Mouse (Mus musculus): ENCODE measurements around the gene Gp5. TPM values are rescaled to one million over a fixed set of nuclear protein-coding genes. Genes with fewer than 3 reads are reported as not detected.

Gene Gp5
- polyA plus RNA-seq, 1 experiment from 2014 or later: 5.4 TPM

DNA sequence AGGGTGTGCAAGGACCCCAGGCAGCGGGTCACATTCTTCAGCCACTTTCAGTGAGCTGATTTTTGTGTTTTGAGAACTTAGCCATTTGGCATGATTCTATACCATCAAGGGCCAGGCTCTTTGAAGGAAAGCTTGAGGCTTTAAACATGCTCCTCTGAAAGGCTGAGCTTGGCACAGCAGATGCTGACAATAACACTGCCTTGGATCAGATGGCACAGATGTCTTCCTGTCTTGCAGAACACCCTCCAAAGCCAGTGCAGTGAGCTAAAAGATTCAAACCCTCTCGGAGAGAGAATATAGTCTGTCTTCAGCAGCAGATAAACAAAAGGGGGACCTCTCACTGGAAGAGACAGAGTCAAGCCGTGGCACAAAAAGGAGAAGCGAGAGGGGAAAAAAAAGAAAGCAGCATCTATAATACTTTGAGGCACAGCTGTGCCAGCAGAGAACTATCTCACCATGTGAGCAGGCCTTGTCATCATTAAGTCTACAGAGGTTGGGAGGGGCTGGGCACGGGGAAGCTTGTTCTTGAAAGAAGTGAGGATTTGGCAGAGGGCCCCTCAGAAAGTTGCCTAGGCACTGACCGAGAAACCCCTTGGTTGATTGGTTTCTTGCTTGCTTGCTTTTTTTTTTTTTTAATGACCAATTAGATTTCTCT, 38.5 kb downstream of the Gp5 start:
- DNase-seq (ENCODE audit: low spot score): no peak
- Histone ChIP-seq H3K9me3 (no peaks in the 10 kb centered on the region), H3K4me3 (no peak overlapping the region), H3K27me3 (ENCODE audit: insufficient read depth, poor library complexity, severe bottlenecking) (peaks cover 8% of the 10 kb centered on the region; the same call in 1 of the 2 replicates), H3K4me1 (peaks cover 11% of the 10 kb centered on the region; the same call in 1 of the 2 replicates), H3K36me3 (no peaks in the 10 kb centered on the region), H3K27ac (no peak overlapping the region)
- WGBS: 74% methylated on average over 6 of the region's 6 CpGs

GRCm38 (mm10) chr16:30271223-30271761, 39.3 kb downstream of the Gp5 start:
- Histone ChIP-seq H3K9me3 (no peaks in the 10 kb centered on the region), H3K27ac (no peak overlapping the region), H3K27me3 (ENCODE audit: insufficient read depth, poor library complexity, severe bottlenecking) (peaks cover 8% of the 10 kb centered on the region; the same call in 1 of the 2 replicates), H3K36me3 (no peaks in the 10 kb centered on the region), H3K4me3 (no peak overlapping the region), H3K4me1 (peaks cover 11% of the 10 kb centered on the region; the same call in 1 of the 2 replicates)
- no peak for DNase-seq (ENCODE audit: low spot score)
- WGBS: 49% methylated on average over 8 of the region's 8 CpGs

DNA sequence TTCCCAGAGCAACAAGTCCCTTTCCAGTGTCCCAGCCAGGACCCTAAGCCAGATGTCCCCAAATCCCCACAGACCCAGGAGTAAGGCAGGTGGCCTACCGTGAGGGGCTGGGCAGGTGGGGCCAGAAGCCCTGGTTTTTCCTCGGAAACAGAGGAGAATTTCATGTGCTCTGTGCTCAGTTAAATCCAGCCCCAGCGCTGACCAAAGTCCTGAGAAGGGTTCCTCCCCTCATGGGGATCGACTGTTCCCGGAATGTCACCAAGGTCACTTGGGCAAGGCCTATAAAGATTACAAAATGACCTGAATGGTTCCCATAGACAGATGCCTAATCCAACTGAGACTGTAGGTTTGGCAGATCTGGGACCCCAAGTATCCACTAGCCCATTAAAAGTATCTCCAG, 43.2 kb downstream of the Gp5 start, which contains the start of gene Cpn2:
TSS of gene Cpn2 (minus strand) at position 141 of the 400 bp plus-strand sequence.
- H3K36me3 ChIP-seq: no peaks in the 10 kb centered on the region
- H3K27ac ChIP-seq: no peak within 1 kb of the TSS
- peaks cover 4% of the 10 kb centered on the region for H3K27me3 ChIP-seq (ENCODE audit: insufficient read depth, poor library complexity, severe bottlenecking)
- peaks cover 26% of the 10 kb centered on the region for H3K4me1 ChIP-seq
- H3K4me3 ChIP-seq: no peak within 1 kb of the TSS
- no peaks in the 10 kb centered on the region for H3K9me3 ChIP-seq
- WGBS: 66% methylated on average over 5 of the region's 5 CpGs
- no peak for DNase-seq (ENCODE audit: low spot score)

- H3K36me3 ChIP-seq: no peaks in the 10 kb centered on the region
- H3K4me3 ChIP-seq: no peak overlapping the region
- H3K27ac ChIP-seq: no peak overlapping the region
- DNase-seq (ENCODE audit: low spot score): no peak
- WGBS: 82% methylated on average over 5 of the region's 5 CpGs
- H3K9me3 ChIP-seq: no peaks in the 10 kb centered on the region
- peaks cover 4% of the 10 kb centered on the region for H3K27me3 ChIP-seq (ENCODE audit: insufficient read depth, poor library complexity, severe bottlenecking)
- H3K4me1 ChIP-seq: peaks cover 25% of the 10 kb centered on the region
Measured at GRCm38 (mm10) chr16:30266561-30266960, 44.0 kb downstream of the Gp5 start.

- DNase-seq (ENCODE audit: low spot score): no peak
- H3K9me3 ChIP-seq: no peaks in the 10 kb centered on the region
- WGBS: 64% methylated on average over 4 of the region's 4 CpGs
- H3K4me1 ChIP-seq: peaks cover 18% of the 10 kb centered on the region
- H3K36me3 ChIP-seq: no peaks in the 10 kb centered on the region
- H3K27me3 ChIP-seq (ENCODE audit: insufficient read depth, poor library complexity, severe bottlenecking): peaks cover 5% of the 10 kb centered on the region
- H3K27ac ChIP-seq: peak overlapping the region; percentile 6; the same call in 1 of the 2 replicates
- no peak overlapping the region for H3K4me3 ChIP-seq
Measured at GRCm38 (mm10) chr16:30265611-30266010, 45.0 kb downstream of the Gp5 start.

DNA sequence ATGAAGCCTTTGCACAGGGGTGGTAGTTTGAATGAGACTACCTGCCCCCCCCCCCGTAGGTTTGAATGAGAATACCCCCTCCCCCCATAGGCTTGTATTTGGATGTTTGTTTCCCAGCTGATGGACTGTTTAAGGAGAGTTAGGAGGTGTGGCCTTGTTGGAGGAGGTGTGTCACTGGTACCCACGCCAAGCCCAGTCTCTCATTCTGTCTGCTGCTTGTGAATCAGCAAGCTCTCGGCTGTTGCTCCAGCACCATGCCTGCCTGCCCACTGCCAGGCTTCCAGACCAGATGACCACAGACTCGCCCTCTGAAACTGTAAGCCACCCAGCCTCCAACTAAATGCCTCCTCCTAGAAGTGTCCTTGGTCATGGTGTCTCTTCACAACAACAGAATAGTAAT, 47.4 kb downstream of the Gp5 start:
- 73% methylated on average over 4 of the region's 4 CpGs for WGBS

DNA sequence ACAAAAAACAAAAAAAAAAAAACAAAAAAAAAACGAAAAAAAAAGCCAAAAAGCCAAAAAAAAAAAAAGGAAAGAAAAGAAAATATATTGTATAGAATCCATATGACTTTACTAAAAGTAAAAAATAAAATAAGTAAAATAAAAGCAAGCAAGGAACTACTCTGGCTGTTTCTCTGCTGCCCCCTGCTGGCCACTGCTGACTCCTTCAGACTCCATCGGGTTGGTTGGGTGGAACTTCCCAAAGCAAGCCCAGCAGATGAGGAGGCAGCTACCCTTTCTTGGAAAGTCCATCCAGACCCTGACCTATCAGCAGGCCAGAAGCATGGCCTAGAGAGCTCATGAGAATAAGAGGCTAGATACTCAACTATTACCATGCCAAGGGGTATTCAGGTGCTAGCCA, 47.9 kb downstream of the Gp5 start:
- H3K27me3 ChIP-seq (ENCODE audit: insufficient read depth, poor library complexity, severe bottlenecking): peaks cover 27% of the 10 kb centered on the region; the same call in 1 of the 2 replicates
- H3K27ac ChIP-seq: no peak overlapping the region
- no peak overlapping the region for H3K4me3 ChIP-seq
- 1% methylated on average over 2 of the region's 2 CpGs for WGBS
- no peaks in the 10 kb centered on the region for H3K9me3 ChIP-seq
- no peaks in the 10 kb centered on the region for H3K36me3 ChIP-seq
- peak; percentile 86 for DNase-seq (ENCODE audit: low spot score)
- H3K4me1 ChIP-seq: peaks cover 39% of the 10 kb centered on the region

More for the DNA sequence above, 47.4 kb downstream of the Gp5 start:
- no peak overlapping the region for H3K27ac ChIP-seq
- H3K36me3 ChIP-seq: no peaks in the 10 kb centered on the region
- H3K4me1 ChIP-seq: peaks cover 34% of the 10 kb centered on the region
- H3K27me3 ChIP-seq (ENCODE audit: insufficient read depth, poor library complexity, severe bottlenecking): peaks cover 24% of the 10 kb centered on the region; the same call in 1 of the 2 replicates
- H3K9me3 ChIP-seq: no peaks in the 10 kb centered on the region
- H3K4me3 ChIP-seq: no peak overlapping the region
- DNase-seq (ENCODE audit: low spot score): no peak

GRCm38 (mm10) chr16:30262157-30262556, 48.4 kb downstream of the Gp5 start:
- Histone ChIP-seq H3K36me3 (no peaks in the 10 kb centered on the region), H3K4me1 (peaks cover 40% of the 10 kb centered on the region), H3K4me3 (no peak overlapping the region), H3K9me3 (no peaks in the 10 kb centered on the region), H3K27me3 (ENCODE audit: insufficient read depth, poor library complexity, severe bottlenecking) (peaks cover 27% of the 10 kb centered on the region; the same call in 1 of the 2 replicates), H3K27ac (no peak overlapping the region)
- WGBS: 78% methylated on average over 10 of the region's 10 CpGs
- no peak for DNase-seq (ENCODE audit: low spot score)

DNA sequence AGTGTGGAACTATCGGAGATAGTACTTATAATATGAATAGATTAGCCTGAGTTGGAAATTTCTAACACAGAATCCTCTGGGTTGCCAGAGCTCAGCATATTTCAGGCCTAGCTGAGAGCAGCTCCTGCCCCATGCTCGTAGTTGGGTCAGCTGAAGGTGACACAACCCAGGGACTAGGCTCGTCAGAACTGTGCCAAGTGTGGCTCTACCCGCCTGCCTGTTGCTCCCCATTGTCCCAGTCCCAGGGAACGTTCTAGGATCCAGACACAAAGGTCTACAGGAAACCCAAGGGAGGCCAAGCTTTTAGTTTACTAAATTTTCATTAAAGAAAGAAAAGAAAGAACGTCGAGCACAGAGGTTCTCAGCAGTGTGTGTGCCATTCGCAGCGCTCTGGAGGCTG, 49.2 kb downstream of the Gp5 start:
- Histone ChIP-seq H3K4me3 (no peak overlapping the region), H3K27ac (no peak overlapping the region), H3K9me3 (no peaks in the 10 kb centered on the region), H3K36me3 (no peaks in the 10 kb centered on the region), H3K27me3 (ENCODE audit: insufficient read depth, poor library complexity, severe bottlenecking) (peaks cover 27% of the 10 kb centered on the region; the same call in 1 of the 2 replicates), H3K4me1 (peaks cover 38% of the 10 kb centered on the region)
- no peak for DNase-seq (ENCODE audit: low spot score)
- 84% methylated on average over 9 of the region's 9 CpGs for whole genome bisulfite sequencing

DNA sequence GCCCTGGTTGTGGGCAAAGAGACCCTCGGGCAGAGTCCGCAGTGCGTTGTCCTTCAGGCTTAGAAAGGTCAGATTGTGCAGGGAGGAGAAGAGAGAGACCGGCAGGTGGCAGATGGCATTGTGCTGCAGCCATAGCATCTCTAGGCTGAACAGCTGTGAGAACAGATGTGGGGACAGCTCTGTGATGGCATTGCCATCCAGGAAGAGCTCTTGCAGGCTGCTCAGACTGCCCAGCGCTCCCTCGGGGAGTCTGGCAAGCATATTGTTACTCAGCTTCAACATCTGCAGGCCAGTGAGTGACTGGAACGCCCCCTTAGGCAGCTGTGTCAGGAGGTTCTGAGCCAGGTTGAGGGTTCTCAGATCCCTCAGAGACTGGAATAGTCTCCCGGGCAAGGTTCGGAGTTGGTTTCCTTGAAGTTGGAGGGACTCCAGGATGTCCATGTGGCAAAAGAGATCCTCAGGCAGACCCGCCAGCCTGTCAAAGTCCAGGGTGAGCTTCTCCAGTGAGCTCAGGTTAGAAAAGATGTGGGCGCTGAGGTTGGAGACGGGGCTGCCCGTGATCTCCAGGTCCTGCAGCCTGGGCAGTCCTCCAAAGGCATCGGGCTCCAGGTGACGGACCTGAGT, 50.5 kb downstream of the Gp5 start:
- H3K4me3 ChIP-seq: no peak overlapping the region
- 0 out of 2 replicates have a peak overlapping the region, but pooled peaks have one; percentile 29 for H3K27ac ChIP-seq
- no peaks in the 10 kb centered on the region for H3K36me3 ChIP-seq
- DNase-seq (ENCODE audit: low spot score): no peak
- peaks cover 32% of the 10 kb centered on the region for H3K4me1 ChIP-seq
- no peaks in the 10 kb centered on the region for H3K9me3 ChIP-seq
- H3K27me3 ChIP-seq (ENCODE audit: insufficient read depth, poor library complexity, severe bottlenecking): peaks cover 29% of the 10 kb centered on the region
- WGBS: 84% methylated on average over 15 of the region's 15 CpGs

- no peaks in the 10 kb centered on the region for H3K36me3 ChIP-seq
- H3K27me3 ChIP-seq (ENCODE audit: insufficient read depth, poor library complexity, severe bottlenecking): peaks cover 31% of the 10 kb centered on the region
- no peak overlapping the region for H3K4me3 ChIP-seq
- H3K9me3 ChIP-seq: no peaks in the 10 kb centered on the region
- no peak for DNase-seq (ENCODE audit: low spot score)
- H3K27ac ChIP-seq: no peak overlapping the region
- 82% methylated on average over 10 of the region's 10 CpGs for WGBS
- peaks cover 30% of the 10 kb centered on the region for H3K4me1 ChIP-seq
Measured at GRCm38 (mm10) chr16:30259444-30259843, 51.1 kb downstream of the Gp5 start.

DNA sequence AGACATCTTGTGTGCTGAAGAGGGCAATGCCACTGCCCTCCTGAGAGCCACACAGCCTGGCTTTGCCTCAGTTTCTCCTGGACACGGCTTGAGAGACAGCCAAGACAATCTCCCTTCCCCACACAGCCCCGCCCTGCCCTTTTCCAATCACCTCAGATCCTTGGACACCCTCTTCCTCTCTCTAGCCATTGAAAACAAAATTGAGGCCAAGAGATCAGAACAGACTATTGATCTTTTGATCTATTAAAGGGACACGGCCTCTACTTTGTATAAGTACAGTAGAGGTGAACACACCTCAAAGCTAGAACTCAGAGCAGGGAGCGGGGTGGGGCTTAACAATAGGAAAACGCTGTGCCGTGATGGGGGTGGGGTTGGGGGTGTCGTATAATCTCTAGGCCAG, 52.1 kb downstream of the Gp5 start:
- peaks cover 26% of the 10 kb centered on the region for H3K4me1 ChIP-seq
- no peaks in the 10 kb centered on the region for H3K36me3 ChIP-seq
- WGBS: 86% methylated on average over 7 of the region's 7 CpGs
- H3K27me3 ChIP-seq (ENCODE audit: insufficient read depth, poor library complexity, severe bottlenecking): peaks cover 29% of the 10 kb centered on the region
- no peak overlapping the region for H3K4me3 ChIP-seq
- no peak overlapping the region for H3K27ac ChIP-seq
- no peak for DNase-seq (ENCODE audit: low spot score)
- H3K9me3 ChIP-seq: no peaks in the 10 kb centered on the region

DNA sequence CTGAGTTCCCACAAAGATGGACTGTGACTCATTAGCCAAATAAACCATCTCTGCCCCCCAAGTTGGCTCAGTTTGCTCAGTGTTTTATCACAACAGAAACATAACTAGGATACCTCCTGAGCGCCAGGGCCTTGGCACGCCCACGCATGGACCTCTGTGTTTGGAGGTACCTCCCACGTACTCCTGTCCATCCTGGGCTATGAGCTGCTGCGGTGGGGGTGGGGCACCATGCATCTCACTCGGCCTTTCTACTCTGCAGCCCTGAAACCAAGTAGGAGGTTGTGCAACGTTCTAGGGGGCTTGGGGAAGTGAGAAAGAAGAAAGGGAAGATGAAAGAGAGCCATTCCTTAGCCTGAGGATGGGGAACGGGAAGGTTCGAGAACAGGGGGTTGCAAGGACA, 52.9 kb downstream of the Gp5 start:
- H3K36me3 ChIP-seq: no peaks in the 10 kb centered on the region
- H3K9me3 ChIP-seq: no peaks in the 10 kb centered on the region
- no peak overlapping the region for H3K27ac ChIP-seq
- peaks cover 24% of the 10 kb centered on the region for H3K4me1 ChIP-seq
- H3K4me3 ChIP-seq: no peak overlapping the region
- 68% methylated on average over 9 of the region's 9 CpGs for WGBS
- H3K27me3 ChIP-seq (ENCODE audit: insufficient read depth, poor library complexity, severe bottlenecking): peaks cover 32% of the 10 kb centered on the region
- DNase-seq (ENCODE audit: low spot score): no peak

Data from heart, embryonic 10.5 days (tissue).